Mouse (Mus musculus) urinary bladder, postnatal 10 days (tissue): ENCODE data around the gene Treml1.
A peak's percentile ranks its signal among the peaks of the same experiment; 100 is the strongest.

Experiments used
- DNase-seq: peaks from one replicate; pipeline ENCODE4 v3.0.0; 2022; ENCODE audit warnings: low spot score

Treml1 gene

DNA sequence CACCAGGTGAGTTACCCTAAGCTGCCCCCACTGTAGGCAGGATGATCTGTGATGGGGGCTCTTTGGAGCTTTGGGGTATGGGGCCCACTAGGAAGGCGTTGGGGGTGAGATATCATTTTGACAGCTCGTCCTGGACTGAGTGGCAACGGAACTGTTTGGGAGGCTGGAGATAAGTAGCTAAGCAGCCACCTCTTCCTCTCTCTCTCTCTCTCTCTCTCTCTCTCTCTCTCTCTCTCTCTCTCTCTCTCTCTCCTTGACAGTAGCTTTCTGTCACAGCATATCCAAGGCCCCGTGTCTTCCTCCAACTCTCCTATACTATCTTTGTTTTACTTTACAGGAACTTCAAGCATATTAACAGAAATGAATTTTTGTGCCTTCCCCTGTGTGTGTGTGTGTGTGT, 746 bp downstream of the Treml1 start:
- DNase-seq, result no peak

DNA sequence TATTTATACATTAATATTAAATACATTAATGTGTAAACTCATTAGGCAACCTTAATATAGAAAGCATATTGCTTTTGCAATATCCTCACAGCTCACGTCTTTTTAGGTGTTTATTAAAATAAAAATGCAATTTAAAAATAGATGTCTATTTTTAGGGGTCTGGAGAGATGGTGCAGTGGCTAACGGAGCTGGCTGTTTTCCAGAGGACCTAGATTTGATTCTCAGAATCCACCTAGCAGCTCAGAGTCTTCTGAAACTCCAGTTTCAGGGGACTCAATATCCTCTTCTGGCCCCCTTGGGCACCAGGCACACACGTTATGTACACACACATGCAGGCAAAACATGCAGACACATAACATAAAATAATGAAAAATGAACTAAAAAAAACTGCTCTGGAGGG, 2.6 kb downstream of the Treml1 start:
- DNase-seq, result no peak

DNA sequence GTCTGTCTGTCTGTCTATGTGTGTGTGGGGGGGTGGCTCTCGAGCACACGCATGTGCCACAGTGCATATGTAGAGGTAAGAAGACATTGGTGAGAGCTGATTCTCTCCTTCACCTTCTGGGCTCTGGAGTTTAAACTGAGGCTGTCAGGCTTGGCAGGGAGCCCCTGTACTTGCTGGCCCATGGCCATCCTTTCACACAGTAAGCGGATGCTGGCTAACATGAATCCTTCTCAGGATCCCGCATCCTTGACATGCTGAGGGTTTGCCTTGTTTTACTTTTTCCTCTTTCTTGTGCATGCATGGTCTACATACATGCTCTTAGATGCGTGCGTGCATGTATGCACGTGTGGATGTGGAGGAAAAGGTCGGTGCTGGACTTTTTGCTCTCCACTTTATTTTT, 3.2 kb downstream of the Treml1 start:
- DNase-seq, result no peak

DNA sequence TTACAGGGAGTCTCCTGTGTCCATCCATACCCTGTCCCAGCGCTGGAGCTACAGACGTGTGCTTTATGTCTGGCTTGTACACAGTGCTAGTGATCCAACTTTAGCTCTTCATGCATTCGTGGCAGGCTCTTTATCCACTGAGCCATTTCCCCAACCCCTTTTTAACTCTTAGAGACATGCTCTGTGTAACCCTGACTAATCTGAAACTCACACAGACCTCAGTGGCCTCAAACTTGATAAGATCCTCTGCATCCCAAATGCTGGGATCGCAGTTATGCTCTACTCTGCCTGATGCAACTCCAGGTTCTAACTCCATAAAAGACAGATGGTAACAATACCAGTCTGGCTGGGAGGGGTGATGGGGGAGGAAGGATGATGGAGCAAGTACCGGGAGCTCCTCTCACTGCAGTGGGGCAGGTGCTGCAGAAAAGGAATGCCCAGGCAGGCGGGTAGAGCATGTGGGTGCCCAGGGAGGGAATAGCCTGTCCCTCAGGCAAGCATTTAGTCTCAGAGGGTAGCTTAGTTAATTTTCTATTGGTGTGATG, 3.8 kb downstream of the Treml1 start:
- no peak for DNase-seq

DNA sequence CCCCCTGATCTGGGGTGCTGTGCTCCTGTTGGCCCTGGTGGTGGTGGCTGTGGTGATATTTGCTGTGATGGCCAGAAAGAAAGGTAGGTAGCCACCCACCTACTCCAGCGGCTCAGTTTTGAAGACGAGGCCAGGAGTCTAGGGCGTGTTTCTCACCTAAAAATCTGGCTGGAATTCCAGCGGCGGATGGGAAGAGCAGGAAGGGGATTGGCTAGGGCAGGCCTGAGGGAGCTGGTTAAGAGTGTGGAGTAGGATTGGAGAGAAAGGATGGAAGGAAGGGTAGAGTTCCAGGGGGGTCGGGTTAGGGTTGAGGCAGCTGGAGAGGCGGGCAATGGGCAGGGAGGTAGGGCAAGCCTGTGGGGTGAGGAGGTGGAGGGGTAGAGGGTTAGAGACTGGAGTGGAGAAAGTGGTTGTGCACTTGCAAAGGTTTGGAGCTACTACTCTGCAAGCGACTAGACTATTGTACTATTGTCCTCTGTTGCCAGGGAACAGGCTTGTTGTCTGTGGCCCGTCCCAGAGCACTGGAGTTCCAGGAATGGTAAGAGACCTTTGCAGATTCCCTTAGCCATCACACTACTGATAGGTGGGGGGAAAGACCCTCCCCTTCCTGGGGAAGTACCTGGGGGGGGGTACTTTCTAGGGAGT, 5.9 kb downstream of the Treml1 start:
- DNase-seq, result no peak

DNA sequence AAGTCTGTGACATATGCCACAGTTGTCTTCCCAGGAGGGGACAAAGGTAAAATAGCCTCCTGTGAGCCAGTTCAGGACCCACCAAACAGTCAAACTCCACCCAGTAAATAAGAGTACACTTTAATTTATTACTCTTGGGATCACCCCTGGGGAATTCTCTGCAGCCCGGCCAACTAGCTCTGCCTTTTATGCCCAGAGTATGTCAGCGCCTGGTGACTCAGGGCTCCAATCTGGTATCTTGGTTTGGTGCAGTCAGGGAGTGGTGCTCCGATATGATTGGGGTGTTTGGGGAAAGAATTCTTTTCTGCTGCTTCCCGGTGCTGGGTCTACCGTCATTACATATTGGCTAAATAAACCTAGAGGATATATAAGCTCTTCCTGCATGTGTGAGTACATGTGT, 7.1 kb downstream of the Treml1 start:
- DNase-seq, result no peak

DNA sequence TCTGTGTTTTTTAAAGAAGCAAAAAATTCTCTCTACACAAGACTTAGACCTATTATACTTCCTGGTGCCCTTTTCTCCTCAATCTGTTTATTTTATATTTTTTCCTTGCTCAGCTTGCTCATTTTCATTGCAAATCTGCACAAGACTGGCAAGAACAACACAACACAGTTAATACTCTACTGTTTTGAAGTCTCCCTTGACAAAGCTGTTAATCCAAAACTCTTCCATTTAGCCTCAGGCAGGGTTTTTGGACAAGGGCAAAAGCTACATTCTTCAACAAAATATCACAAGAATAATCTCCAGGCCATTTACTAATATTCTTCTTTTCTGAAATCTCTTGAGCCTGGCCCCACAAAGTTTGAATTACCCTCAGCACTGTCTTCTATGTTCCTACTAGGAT, 11.9 kb downstream of the Treml1 start:
- no peak for DNase-seq

DNA sequence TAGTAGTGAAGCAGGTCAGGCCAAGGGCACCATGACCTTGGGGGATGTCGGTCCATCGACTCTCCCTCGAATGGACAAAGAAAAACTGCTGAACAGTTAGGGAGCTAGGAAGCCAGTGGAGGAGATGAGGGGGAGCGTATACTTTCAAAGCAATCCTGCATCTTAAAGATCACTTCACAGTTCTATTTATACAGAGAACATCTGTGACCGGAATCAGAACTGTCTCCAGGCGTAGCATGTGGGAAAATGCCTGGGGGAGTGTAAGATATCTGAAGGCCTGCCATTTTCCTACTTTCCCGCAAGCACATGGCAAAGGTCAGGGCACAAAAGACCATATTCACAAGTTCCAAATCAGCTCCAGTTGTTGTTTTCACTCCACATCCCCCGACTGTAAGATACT, 13.3 kb downstream of the Treml1 start:
- DNase-seq, result no peak

DNA sequence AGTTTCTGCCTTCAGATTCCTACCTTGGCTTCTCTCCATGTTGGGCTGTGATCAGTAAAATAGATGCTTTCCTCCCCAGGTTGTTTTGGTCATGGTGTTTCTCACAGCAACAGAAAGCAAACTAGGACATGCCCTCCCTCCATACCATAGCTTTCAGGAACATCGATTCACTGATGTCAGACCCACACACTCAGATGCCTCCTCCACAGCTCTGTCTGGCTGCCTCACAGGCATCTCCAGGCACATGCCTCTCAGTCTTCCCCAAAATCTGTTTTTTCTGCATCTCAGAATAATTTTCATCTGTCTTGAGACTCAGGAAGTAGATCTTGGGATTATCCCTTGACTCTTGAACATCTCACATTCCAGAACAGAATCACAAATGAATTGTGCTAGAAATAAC, 16.4 kb downstream of the Treml1 start:
- DNase-seq, result no peak

DNA sequence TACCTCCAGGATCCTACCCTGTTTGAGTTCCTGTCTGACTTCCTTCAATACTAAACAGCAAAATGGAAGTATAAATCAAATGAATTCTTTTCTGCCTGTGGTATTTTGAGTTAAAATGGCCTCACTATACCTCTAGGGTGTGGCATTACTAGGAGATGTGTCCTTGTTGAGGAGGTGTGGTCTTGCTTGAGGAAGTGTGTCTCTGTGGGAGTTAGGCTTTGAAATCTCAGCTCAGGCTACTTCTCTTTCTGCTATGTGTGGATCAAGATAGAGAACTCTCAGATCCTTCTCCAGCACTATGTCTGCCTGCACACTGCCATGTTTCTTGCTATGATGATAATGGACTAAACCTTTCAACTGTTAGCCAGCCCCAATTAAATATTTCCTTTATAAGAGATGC, 19.3 kb downstream of the Treml1 start:
- DNase-seq, result no peak

DNA sequence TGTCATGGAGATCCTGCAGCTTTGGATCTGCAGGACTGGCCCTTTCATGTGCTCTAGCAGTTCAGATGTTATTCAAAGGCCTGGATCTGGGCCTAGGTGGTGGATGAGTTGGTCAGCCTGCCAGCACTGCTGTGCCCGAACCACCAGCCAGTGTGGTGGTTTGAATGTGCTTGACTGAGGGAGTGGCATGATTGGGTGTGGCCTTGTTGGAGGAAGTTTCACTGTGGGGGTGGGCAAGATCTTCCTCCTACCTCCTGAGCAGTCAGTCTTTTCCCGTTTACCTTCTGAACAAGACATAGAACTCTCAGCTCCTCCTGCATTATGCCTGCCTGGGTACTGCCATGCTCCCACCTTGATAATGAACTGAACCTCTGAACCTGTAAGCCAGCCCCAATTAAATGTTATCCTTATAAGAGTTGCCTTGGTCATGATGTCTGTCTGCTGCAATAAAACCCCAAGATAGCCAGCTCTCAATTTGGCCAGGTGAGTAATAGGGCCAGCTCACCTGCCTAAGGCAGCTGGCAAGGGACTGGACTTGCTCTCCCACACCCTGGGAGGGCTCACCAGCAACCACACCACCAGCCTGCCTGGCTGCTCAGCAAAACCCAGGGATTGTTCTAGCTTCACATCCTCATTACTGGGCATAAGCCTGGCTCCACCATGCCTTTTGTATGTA, 26.2 kb downstream of the Treml1 start:
- DNase-seq, result no peak

DNA sequence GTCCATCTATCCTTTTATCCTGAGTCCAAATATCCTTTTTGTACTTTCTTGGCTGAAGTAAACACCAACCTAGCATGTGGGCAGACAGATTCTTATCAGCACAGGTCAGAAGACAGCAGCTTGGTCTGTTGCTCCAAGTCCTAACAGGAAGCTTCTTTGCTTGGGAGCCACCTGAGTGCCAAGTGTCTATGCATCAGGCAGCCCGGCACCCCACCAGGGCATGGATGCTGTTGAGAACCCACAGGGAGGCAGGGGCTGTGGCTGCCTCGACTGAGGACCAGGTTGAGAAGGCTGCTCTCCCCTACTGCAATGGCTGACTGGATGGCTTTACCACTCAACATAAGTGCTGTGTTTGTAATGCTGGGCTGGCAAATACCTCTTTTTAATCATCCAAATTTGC, 28.9 kb downstream of the Treml1 start:
- no peak for DNase-seq

DNA sequence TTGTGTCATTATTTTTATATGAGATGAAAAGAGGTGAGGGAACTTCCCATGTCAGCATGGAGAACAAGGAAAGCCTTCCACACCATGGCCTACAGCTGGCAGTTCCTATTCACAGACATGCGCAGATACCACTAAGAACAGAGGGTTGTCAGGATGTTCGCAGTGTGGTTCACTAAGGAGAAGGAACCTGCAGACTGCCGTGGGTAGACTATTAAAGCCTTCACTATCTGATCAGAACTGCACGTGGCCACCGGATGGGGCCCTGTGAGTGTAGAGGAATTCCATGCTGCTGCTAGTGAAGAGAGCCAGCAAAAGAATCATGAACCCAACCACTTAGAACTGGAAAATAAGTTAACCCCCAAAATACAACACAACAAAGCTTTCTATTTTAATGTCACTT, 29.7 kb downstream of the Treml1 start:
- no peak for DNase-seq

DNA sequence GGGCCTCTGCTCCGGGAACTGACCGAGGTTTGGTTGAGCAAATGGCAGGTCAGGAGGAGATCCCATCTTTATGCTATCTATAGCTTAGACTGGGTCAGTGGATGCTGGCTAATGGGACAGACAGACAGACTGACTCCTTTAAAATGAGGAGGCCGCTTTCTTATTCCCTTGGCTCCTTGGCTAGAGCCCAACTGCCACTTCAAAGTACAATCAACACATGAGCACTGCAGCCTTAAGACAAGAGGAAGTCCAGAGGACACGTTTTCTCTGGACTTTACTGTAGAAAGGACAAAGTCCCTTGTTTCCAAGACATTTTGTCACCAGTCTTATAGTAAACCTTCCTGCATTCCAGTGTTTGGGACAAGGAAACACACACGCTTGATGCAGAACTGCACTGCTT, 31.7 kb downstream of the Treml1 start:
- DNase-seq, result no peak

DNA sequence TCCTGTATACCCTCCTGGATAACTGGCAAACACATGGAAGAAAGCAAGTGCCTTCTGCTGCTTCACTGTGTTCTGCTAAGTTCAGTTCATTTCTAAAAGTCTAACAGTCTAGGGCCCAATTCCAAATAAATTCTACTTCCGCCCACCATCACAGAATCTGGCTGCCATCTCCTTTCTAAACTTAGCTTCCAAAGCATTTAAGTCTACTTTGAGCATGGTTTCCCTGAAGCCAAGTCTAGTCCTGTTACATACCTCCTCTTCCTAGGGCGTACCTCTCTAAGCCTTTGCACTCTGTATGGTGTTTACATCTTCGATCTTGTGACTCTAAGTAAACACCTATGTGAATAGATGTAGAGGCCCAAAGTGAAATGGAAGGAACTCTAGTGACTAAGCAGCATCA, 32.9 kb downstream of the Treml1 start:
- DNase-seq, result no peak

DNA sequence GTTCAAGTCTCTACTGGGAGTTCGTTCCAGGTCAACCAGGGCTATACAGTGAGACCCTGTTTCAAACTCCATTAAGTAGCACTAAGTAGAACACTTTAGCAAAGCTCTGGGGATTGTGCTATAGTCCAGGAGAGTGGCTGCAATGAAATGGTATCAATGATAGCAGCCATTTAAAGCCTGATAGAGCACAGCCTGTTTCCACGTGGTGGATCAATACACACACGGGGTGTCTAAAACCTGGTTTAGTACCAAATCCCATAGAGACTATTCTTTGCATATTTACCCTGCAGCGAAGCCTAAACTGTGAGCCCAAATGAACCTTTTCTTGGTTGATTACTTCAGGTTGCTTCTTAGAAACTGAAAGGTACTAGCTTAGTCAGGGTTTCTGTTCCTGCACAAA, 42.0 kb downstream of the Treml1 start:
- no peak for DNase-seq

DNA sequence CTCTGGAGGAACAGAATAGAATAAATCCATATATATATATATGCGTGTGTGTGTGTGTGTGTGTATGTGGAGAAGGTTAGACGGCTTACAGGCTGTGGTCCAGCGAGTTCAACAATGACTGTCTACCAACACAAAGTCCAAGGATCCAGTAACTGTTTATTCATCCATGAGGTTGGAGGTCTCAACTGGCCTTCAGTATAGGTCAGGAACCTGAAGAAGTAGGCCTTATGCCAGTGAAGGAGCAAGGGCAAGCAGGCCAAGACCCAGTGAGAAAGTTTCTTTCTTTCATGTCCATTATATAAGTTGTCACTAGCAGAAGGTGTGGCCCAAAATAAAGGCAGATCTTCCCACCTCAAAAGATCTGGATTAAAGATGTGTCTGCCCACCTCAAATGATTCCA, 43.0 kb downstream of the Treml1 start:
- no peak for DNase-seq

DNA sequence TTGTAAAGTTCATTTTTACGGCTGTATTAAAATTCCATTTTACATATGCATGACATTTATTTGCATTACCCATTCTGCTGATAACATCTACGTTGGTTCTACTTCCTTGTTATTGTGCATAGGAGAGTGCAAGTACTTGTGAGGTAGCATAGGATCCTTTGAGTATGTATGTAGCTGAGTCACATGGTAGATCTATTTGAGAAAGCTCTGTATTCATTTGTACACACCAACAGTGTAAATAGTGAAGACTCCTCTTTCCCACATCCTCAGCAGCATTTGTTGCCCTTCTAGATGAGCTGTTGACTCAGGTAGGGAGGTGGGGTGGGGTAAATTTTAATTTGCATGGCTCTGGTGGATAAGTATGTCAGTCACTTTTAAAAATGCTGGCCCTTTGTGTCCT, 44.1 kb downstream of the Treml1 start:
- DNase-seq, result no peak

DNA sequence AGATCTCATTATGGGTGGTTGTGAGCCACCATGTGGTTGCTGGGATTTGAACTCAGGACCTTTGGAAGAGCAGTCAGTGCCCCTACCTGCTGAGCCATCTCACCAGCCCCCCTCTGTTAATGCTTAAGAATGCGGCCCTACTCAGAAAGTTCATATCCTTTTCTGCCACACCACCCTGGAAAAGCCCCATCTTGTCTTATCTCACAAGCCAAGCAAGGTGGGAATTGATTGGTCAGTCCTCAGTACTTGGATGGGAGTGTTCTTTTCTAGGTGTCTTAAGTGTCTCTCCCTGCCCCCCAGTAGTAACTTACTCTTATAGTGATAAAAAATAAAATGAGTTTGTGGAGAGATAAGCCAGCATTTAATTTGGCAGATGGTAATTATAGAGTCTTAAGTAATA, 45.0 kb downstream of the Treml1 start:
- DNase-seq, result no peak

DNA sequence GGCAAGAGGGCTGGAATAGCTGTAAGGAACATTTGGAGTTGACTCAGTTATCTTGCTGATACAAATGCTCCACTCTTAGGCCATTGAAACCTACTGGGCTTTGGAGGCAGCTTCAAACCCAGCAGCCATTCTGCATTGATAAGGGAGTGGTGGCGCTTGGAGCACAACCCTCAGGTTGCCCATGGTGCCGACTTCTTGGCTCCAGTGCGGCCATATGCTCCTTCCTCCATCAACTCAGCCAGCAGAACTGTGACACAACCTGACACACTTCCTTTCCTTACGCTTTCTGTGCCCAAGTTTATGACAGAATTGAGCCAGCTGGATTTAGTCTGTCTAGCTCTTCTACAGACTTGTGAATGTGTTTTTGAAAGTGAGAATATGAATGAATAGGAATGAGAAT, 47.4 kb downstream of the Treml1 start:
- DNase-seq, result no peak

DNA sequence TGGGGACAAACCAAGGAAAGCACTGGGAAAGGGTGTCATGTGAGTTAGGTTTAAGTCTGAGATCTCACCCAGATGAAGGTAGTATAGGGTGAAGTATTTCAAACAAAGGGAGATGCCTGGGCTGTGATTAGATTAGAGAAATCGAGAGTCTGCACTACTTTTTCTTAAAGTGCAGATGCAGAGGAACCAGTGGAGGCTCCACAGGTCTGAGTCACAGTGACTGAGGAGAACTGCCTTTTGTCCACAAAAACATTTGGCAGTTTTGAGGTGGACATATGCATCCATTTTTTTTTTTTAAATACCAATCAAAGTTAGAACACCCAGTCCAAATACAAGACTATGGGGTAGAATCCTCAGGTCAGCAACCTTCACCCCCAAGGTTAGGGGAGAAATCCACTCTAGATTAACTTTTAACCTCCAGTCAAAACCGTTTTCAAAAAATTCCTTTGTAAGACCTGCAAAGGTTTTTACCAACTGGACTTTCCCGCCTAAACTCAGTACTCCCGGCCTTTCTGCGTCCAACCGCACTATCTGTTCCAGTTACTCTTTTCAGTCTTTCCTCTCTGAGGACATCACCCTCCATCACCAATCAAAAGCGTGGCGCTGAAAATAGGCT, 48.3 kb downstream of the Treml1 start:
- no peak for DNase-seq

DNA sequence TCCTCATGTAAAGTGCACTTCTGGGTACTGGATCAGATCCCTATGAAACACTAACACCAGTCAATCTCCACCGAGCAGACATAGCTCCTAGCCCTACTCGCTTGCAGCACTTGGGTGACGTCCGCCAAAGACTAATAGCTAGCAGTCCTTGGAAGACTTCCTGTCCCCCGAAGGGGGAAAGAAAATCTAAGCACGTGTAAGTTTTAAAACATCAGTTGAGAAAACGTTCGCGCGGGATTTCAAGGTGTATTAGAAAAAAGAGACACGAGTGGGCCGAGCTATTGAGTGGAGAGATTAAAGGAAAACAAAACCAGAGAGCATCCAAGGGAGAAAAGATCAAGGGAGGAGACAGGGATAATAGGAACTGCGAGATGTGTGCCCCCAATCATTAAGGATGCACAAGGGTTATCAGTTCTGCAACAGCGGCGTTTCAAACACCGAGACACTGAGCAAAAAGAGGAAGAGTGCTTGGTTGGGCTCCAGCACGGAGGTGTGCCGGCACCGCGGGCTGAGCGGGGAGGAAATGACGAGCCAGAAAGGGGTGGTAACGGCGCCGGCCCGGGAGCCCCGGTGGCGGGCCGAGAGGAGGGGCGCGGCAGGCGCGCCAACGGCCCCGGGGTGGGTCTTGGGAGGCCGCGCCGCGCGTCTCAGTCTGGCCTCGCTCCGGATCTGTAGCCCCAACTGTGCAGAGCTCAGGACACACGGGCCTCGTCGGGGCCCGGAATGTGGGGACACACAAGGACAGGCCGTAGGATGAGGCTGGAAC, 49.0 kb downstream of the Treml1 start:
- peak; percentile 36 for DNase-seq
